Mouse (Mus musculus): ENCODE results near the gene Slc25a26. TPM values are rescaled to one million over a fixed set of nuclear protein-coding genes. Genes with fewer than 3 reads are reported as not detected.

Gene Slc25a26
- polyA plus RNA-seq, 1 experiment, result 11.3 TPM

GRCm38 (mm10) chr6:94628787-94629186, 128.7 kb downstream of the Slc25a26 start:
- TF ChIP-seq POLR2A (IDR thresholded peaks at IDR 0.05; ENCODE audit: borderline replicate concordance, low read depth, low read length) (no peak), CTCF (IDR thresholded peaks at IDR 0.05; ENCODE audit: low read depth, low read length) (no peak)
- H3K27ac ChIP-seq (ENCODE audit: insufficient read depth, low read depth, low read length), result no peak overlapping the region
- H3K4me3 ChIP-seq (ENCODE audit: insufficient read depth, low read length), result no peak overlapping the region
- no peaks in the 10 kb centered on the region; the same call in 1 of the 2 replicates for H3K4me1 ChIP-seq (ENCODE audit: control insufficient read depth, insufficient read depth, low read length)

- Histone ChIP-seq H3K27ac (ENCODE audit: insufficient read depth, low read depth, low read length) (no peak overlapping the region), H3K4me1 (ENCODE audit: control insufficient read depth, insufficient read depth, low read length) (no peaks in the 10 kb centered on the region; the same call in 1 of the 2 replicates), H3K4me3 (ENCODE audit: insufficient read depth, low read length) (no peak overlapping the region)
- TF ChIP-seq CTCF (IDR thresholded peaks at IDR 0.05; ENCODE audit: low read depth, low read length) (no peak), POLR2A (IDR thresholded peaks at IDR 0.05; ENCODE audit: borderline replicate concordance, low read depth, low read length) (no peak)
These were observed 131.1 kb downstream of the Slc25a26 start for GRCm38 (mm10) chr6:94631051-94631778.

DNA sequence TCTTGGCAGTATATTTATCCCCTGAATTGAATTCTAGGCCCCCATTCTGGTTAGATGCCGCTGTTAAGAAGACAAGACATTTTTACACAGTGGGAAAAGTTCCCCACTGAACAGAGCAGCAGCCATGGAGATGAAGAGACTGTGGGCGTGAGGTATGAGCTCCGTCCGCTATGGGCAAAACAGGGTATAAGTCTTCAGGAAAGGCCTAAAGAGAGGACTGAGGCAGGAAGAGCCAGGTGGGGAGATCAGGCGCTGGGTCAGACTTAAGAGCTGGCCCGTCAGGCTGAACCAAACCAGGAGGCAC, 131.6 kb downstream of the Slc25a26 start:
- Histone ChIP-seq H3K27ac (ENCODE audit: insufficient read depth, low read depth, low read length) (no peak overlapping the region), H3K4me3 (ENCODE audit: insufficient read depth, low read length) (no peak overlapping the region), H3K4me1 (ENCODE audit: control insufficient read depth, insufficient read depth, low read length) (no peaks in the 10 kb centered on the region)
- TF ChIP-seq POLR2A (IDR thresholded peaks at IDR 0.05; ENCODE audit: borderline replicate concordance, low read depth, low read length) (no peak), CTCF (IDR thresholded peaks at IDR 0.05; ENCODE audit: low read depth, low read length) (no peak)

DNA sequence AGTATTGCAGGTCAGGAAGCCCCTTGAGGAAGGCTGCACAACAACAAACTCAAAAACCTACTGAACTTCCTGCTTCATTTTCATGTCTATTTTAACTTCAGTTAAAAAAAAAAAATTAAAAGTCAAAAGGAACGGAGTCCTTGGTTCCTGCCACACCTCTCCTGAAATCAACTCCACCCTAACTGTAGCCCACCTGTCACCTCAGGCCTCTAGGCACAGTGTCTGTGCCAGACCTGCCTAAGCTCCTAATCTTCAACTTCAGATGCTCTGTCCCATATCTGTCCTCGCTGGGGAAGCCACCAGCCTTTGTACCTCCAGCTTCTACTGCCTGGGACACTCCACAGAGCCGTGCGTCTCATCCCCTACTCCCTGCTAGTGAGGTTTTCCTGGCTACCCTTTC, 134.1 kb downstream of the Slc25a26 start:
- H3K4me3 ChIP-seq (ENCODE audit: insufficient read depth, low read length), result no peak overlapping the region

DNA sequence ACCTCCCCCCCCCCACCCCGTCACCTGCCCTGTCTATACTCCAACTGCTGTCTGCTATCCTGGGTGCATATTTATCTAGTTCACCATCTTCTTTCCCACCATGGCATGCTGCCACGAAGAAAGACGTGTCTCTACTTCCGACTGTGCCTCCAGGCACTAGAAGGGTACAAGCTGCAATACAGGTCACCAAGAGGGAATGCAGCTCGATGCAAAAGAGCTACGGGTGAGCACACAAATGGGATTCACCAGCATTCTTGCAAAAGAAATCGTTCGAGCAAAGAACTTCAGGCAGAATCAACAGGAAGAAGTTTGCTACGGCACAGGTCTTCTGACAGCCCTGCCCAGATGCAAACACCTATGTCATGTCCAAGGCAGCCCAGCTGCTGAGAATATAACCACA, 134.6 kb downstream of the Slc25a26 start:
- H3K27ac ChIP-seq (ENCODE audit: insufficient read depth, low read depth, low read length), result no peak overlapping the region

More for the DNA sequence above, 134.1 kb downstream of the Slc25a26 start:
- TF ChIP-seq CTCF (IDR thresholded peaks at IDR 0.05; ENCODE audit: low read depth, low read length) (no peak), POLR2A (IDR thresholded peaks at IDR 0.05; ENCODE audit: borderline replicate concordance, low read depth, low read length) (no peak)
- Histone ChIP-seq H3K27ac (ENCODE audit: insufficient read depth, low read depth, low read length) (no peak overlapping the region), H3K4me1 (ENCODE audit: control insufficient read depth, insufficient read depth, low read length) (no peaks in the 10 kb centered on the region)

GRCm38 (mm10) chr6:94635343-94635742, 135.2 kb downstream of the Slc25a26 start:
- TF ChIP-seq POLR2A (IDR thresholded peaks at IDR 0.05; ENCODE audit: borderline replicate concordance, low read depth, low read length) (no peak), CTCF (IDR thresholded peaks at IDR 0.05; ENCODE audit: low read depth, low read length) (no peak)
- no peak overlapping the region for H3K27ac ChIP-seq (ENCODE audit: insufficient read depth, low read depth, low read length)
- no peak overlapping the region for H3K4me3 ChIP-seq (ENCODE audit: insufficient read depth, low read length)
- H3K4me1 ChIP-seq (ENCODE audit: control insufficient read depth, insufficient read depth, low read length), result no peaks in the 10 kb centered on the region

More for the DNA sequence above, 134.6 kb downstream of the Slc25a26 start:
- TF ChIP-seq POLR2A (IDR thresholded peaks at IDR 0.05; ENCODE audit: borderline replicate concordance, low read depth, low read length), result no peak
- TF ChIP-seq CTCF (IDR thresholded peaks at IDR 0.05; ENCODE audit: low read depth, low read length), result no peak
- Histone ChIP-seq H3K4me1 (ENCODE audit: control insufficient read depth, insufficient read depth, low read length) (no peaks in the 10 kb centered on the region), H3K4me3 (ENCODE audit: insufficient read depth, low read length) (no peak overlapping the region)

DNA sequence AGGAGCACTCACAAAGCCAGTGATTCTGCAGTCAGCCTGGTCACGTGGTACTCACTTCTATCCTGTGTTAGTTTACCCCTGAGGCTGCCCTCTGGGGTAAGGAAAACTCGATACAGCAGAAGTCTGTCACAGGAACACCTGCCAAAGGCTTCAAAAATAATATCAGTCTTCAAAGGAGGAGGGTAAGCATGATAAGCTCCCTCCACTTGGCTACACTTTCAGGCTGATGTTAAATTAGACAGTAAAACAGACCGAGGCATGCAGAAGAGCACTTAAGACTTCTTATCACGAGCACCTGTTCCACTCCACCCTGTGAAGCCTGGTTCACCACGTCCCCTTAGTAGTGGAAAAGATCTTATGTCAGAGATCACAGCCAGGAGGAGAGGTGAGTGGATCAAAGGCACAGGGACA, 136.9 kb downstream of the Slc25a26 start:
- H3K4me1 ChIP-seq (ENCODE audit: control insufficient read depth, insufficient read depth, low read length), result no peaks in the 10 kb centered on the region
- H3K4me3 ChIP-seq (ENCODE audit: insufficient read depth, low read length), result no peak overlapping the region
- no peak overlapping the region for H3K27ac ChIP-seq (ENCODE audit: insufficient read depth, low read depth, low read length)
- TF ChIP-seq CTCF (IDR thresholded peaks at IDR 0.05; ENCODE audit: low read depth, low read length), result no peak
- TF ChIP-seq POLR2A (IDR thresholded peaks at IDR 0.05; ENCODE audit: borderline replicate concordance, low read depth, low read length), result no peak

DNA sequence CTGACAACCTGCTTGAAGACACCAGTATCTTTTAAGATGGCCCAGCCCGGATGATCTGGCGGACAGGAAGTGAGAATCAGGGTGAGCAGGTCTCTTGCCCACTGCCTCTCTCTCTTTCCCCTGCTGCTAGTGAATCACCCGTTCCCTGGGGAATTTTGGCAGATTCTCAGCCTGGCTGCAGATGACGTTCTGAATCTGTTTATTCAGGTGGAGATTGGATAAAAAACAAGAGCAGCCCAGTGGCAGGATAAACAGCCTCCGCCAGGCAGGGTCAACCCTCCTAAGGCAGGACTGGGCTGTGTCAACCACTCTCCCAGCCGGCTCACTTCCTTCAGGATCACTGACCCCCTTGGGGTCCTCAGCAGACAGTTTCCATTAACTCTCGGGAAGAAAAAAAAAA, 140.2 kb downstream of the Slc25a26 start:
- Histone ChIP-seq H3K27ac (ENCODE audit: insufficient read depth, low read depth, low read length) (no peak overlapping the region), H3K4me1 (ENCODE audit: control insufficient read depth, insufficient read depth, low read length) (no peaks in the 10 kb centered on the region), H3K4me3 (ENCODE audit: insufficient read depth, low read length) (no peak overlapping the region)
- no peak for TF ChIP-seq CTCF (IDR thresholded peaks at IDR 0.05; ENCODE audit: low read depth, low read length)
- no peak for TF ChIP-seq POLR2A (IDR thresholded peaks at IDR 0.05; ENCODE audit: borderline replicate concordance, low read depth, low read length)

DNA sequence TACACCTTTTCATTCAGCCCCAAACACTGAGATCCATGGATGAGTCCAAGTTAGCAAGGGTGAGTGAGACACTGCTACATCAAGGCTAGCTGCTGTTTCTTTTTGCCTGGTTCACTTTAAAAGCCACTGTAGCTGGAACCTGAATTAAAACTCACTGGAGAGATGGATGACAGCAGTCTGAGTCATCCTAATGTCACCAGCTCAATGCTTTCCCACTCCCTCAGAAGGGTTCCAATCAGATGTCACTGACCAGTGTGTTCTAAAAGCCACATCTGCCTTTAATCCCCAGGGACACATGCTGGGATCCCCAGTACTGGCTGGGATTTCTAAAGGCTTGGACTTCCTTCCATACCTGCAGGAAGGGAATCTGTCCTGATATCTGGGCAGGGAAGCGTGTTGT, 141.9 kb downstream of the Slc25a26 start:
- no peak overlapping the region for H3K4me3 ChIP-seq (ENCODE audit: insufficient read depth, low read length)
- peaks cover 5% of the 10 kb centered on the region; the same call in 1 of the 2 replicates for H3K4me1 ChIP-seq (ENCODE audit: control insufficient read depth, insufficient read depth, low read length)
- no peak overlapping the region for H3K27ac ChIP-seq (ENCODE audit: insufficient read depth, low read depth, low read length)
- no peak for TF ChIP-seq POLR2A (IDR thresholded peaks at IDR 0.05; ENCODE audit: borderline replicate concordance, low read depth, low read length)
- no peak for TF ChIP-seq CTCF (IDR thresholded peaks at IDR 0.05; ENCODE audit: low read depth, low read length)

- peaks cover 7% of the 10 kb centered on the region; the same call in 1 of the 2 replicates for H3K4me1 ChIP-seq (ENCODE audit: control insufficient read depth, insufficient read depth, low read length)
- no peak for TF ChIP-seq POLR2A (IDR thresholded peaks at IDR 0.05; ENCODE audit: borderline replicate concordance, low read depth, low read length)
- no peak for TF ChIP-seq CTCF (IDR thresholded peaks at IDR 0.05; ENCODE audit: low read depth, low read length)
- no peak overlapping the region for H3K4me3 ChIP-seq (ENCODE audit: insufficient read depth, low read length)
- H3K27ac ChIP-seq (ENCODE audit: insufficient read depth, low read depth, low read length), result no peak overlapping the region
These were observed 143.9 kb downstream of the Slc25a26 start for GRCm38 (mm10) chr6:94643989-94644388.
